Mouse (Mus musculus) activated CD4-positive, CD25-positive, alpha-beta regulatory T cell, adult 4 months (primary cell): ENCODE measurements at regions not wholly inside any gene's neighbourhood (a gene's known extent, or its start where the extent isn't known, plus 50 kb on each side); places are given as distances from the start of the nearest gene placed in this dataset.

ENCODE experiments used
- ATAC-seq: one replicate; pipeline ENCODE4 v1.8.0; 2017

- no peak for ATAC-seq
These were observed 54.5 kb upstream of the Meis1 start for GRCm38 (mm10) chr11:19073265-19073664.

GRCm38 (mm10) chr11:19073887-19074564 lies 55.2 kb upstream of the Meis1 start:
- no peak for ATAC-seq

- no peak for ATAC-seq
These were observed 72.5 kb upstream of the Meis1 start for GRCm38 (mm10) chr11:19091101-19091857.

- ATAC-seq: no peak
These were observed 74.4 kb upstream of the Meis1 start for GRCm38 (mm10) chr11:19092967-19093745.

- ATAC-seq: no peak
These were observed 75.0 kb upstream of the Meis1 start for GRCm38 (mm10) chr11:19093749-19094148.

- ATAC-seq: no peak
These were observed 75.4 kb upstream of the Meis1 start for GRCm38 (mm10) chr11:19094183-19094582.

- ATAC-seq: no peak
These were observed 84.3 kb upstream of the Meis1 start for GRCm38 (mm10) chr11:19102981-19103568.

GRCm38 (mm10) chr11:19107180-19107579 lies 88.4 kb upstream of the Meis1 start:
- no peak for ATAC-seq

GRCm38 (mm10) chr11:19109055-19109454 lies 90.3 kb upstream of the Meis1 start:
- ATAC-seq: no peak

- ATAC-seq: no peak
These were observed 93.3 kb upstream of the Meis1 start for GRCm38 (mm10) chr11:19111916-19112575.

GRCm38 (mm10) chr11:19117121-19117520 lies 98.3 kb upstream of the Meis1 start:
- ATAC-seq: no peak

GRCm38 (mm10) chr11:19118258-19118657 lies 99.5 kb upstream of the Meis1 start:
- no peak for ATAC-seq

- ATAC-seq: no peak
These were observed 101.4 kb upstream of the Meis1 start for GRCm38 (mm10) chr11:19119927-19120827.

- ATAC-seq: no peak
These were observed 102.1 kb upstream of the Meis1 start for GRCm38 (mm10) chr11:19120871-19121270.

- no peak for ATAC-seq
These were observed 116.7 kb upstream of the Meis1 start for GRCm38 (mm10) chr11:19135375-19136050.

GRCm38 (mm10) chr11:19138423-19138822 lies 119.6 kb upstream of the Meis1 start:
- ATAC-seq: no peak

GRCm38 (mm10) chr11:19138831-19139230 lies 120.0 kb upstream of the Meis1 start:
- no peak for ATAC-seq

- no peak for ATAC-seq
These were observed 124.6 kb upstream of the Meis1 start for GRCm38 (mm10) chr11:19143267-19144000.

GRCm38 (mm10) chr11:19144506-19144905 lies 125.7 kb upstream of the Meis1 start:
- ATAC-seq: no peak

GRCm38 (mm10) chr11:19145263-19145662 lies 126.5 kb upstream of the Meis1 start:
- ATAC-seq: no peak
